Mouse (Mus musculus) NIH3T3 (cell line): ENCODE data around the gene Gm43720.
"Not testable (repeated sequence)": the region's sequence is repeated elsewhere in the genome, so short reads cannot be mapped to it uniquely, and the experiment has no call there.

Experiments
- DNase-seq: peaks from one replicate; pipeline ENCODE4 v3.0.0-alpha.2; 2012; ENCODE audit warnings: low read depth

The Gm43720 gene

GRCm38 (mm10) chr5:138216632-138217031, 63.1 kb downstream of the Gm43720 start:
- not testable (repeated sequence) for DNase-seq
